Mouse (Mus musculus): ENCODE results near the gene Olfr1048. TPM values are rescaled to one million over a fixed set of nuclear protein-coding genes. Genes with fewer than 3 reads are reported as not detected.
"Not testable (repeated sequence)": the region's sequence is repeated elsewhere in the genome, so short reads cannot be mapped to it uniquely, and the experiment has no call there.

Gene Olfr1048
- total RNA-seq (2021): not detected
- long read RNA-seq, experiment 1: 0 reads
- long read RNA-seq, experiment 2: 0 reads

GRCm38 (mm10) chr2:86240189-86240588 is at the start of gene Olfr1048:
Olfr1048 (minus strand) TSS chr2:86240289.
- DNase-seq: no peak

GRCm38 (mm10) chr2:86278988-86279387 is 38.9 kb upstream of the Olfr1048 start, which contains the start of gene Olfr1051:
Olfr1051 (minus strand) TSS chr2:86279088.
- not testable (repeated sequence) for DNase-seq

- not testable (repeated sequence) for DNase-seq
These were observed 18.1 kb upstream of the Olfr1048 start, which contains the start of gene Olfr1049 for GRCm38 (mm10) chr2:86258228-86258627. Olfr1049 (minus strand) TSS chr2:86258328.

GRCm38 (mm10) chr2:86231301-86231700 is 8.8 kb downstream of the Olfr1048 start, which contains the start of gene Olfr1047:
Olfr1047 (minus strand) TSS chr2:86231401.
- DNase-seq: no peak

- DNase-seq: no peak
These were observed 20.9 kb downstream of the Olfr1048 start, which contains the start of gene Olfr1046 for GRCm38 (mm10) chr2:86219214-86219613. Olfr1046 (minus strand) TSS chr2:86219314.

GRCm38 (mm10) chr2:86202909-86203308 is 37.2 kb downstream of the Olfr1048 start, which contains the start of gene Olfr1045:
Olfr1045 (minus strand) TSS chr2:86203009.
- no peak for DNase-seq

- no peak for DNase-seq
These were observed 44.2 kb downstream of the Olfr1048 start for GRCm38 (mm10) chr2:86195863-86196262.

- no peak for DNase-seq
These were observed 54.5 kb downstream of the Olfr1048 start, which contains the start of gene Olfr52 for GRCm38 (mm10) chr2:86185583-86185982. Olfr52 (minus strand) TSS chr2:86185683.

Other genes starting within 250 kb of the Olfr1048 start
- gene Olfr1031, start 250.0 kb downstream of the Olfr1048 start, total RNA-seq (2021): not detected
- not detected for gene Olfr1032, start 234.7 kb downstream of the Olfr1048 start, total RNA-seq (2021)
- under 1 TPM in 1 of 2 experiments, not detected in 1; 0.08 TPM for gene Olfr1033, start 219.7 kb downstream of the Olfr1048 start, total RNA-seq (2021)
- not detected for gene Olfr1034, start 194.4 kb downstream of the Olfr1048 start, total RNA-seq (2021)
- not detected for gene Olfr1036, start 166.3 kb downstream of the Olfr1048 start, total RNA-seq (2021)
- gene Olfr1037, start 152.9 kb downstream of the Olfr1048 start, total RNA-seq (2021): not detected
- not detected for gene Olfr1039, start 104.4 kb downstream of the Olfr1048 start, total RNA-seq (2021)
- gene Olfr1040, start 93.6 kb downstream of the Olfr1048 start, total RNA-seq (2021): not detected
- not detected for gene Olfr1042, start 78.5 kb downstream of the Olfr1048 start, total RNA-seq (2021)
- not detected for gene Olfr1043, start 72.8 kb downstream of the Olfr1048 start, total RNA-seq (2021)
- gene Olfr1044, start 62.5 kb downstream of the Olfr1048 start, total RNA-seq (2021): not detected
- gene Olfr52, start 54.6 kb downstream of the Olfr1048 start, total RNA-seq (2021): not detected
- gene Olfr1045, start 37.3 kb downstream of the Olfr1048 start, total RNA-seq (2021): not detected
- gene Olfr1046, start 21.0 kb downstream of the Olfr1048 start, total RNA-seq (2021): not detected
- not detected for gene Olfr1047, start 8.9 kb downstream of the Olfr1048 start, total RNA-seq (2021)
- not detected for gene Olfr1049, start 18.0 kb upstream of the Olfr1048 start, total RNA-seq (2021)
- gene Olfr1051, start 38.8 kb upstream of the Olfr1048 start, total RNA-seq (2021): not detected
- gene Olfr1052, start 52.2 kb upstream of the Olfr1048 start, total RNA-seq (2021): not detected
- gene Olfr1053, start 75.0 kb upstream of the Olfr1048 start, total RNA-seq (2021): not detected
- gene Olfr1054, start 95.1 kb upstream of the Olfr1048 start, total RNA-seq (2021): not detected
- not detected for gene Olfr1055, start 110.0 kb upstream of the Olfr1048 start, total RNA-seq (2021)
- gene Olfr1056, start 122.2 kb upstream of the Olfr1048 start, total RNA-seq (2021): not detected
- not detected for gene Olfr1057, start 138.1 kb upstream of the Olfr1048 start, total RNA-seq (2021)
- not detected for gene Olfr1058, start 148.3 kb upstream of the Olfr1048 start, total RNA-seq (2021)
- gene Olfr1061, start 173.8 kb upstream of the Olfr1048 start, total RNA-seq (2021): not detected
- not detected for gene Olfr1062, start 186.5 kb upstream of the Olfr1048 start, total RNA-seq (2021)
- gene Olfr1065, start 210.3 kb upstream of the Olfr1048 start, total RNA-seq (2021): not detected
- gene Olfr1066, start 216.0 kb upstream of the Olfr1048 start, total RNA-seq (2021): not detected
- not detected for gene Olfr228, start 247.1 kb upstream of the Olfr1048 start, total RNA-seq (2021)

Data from gastrocnemius, postnatal 25 days (tissue).